Mouse (Mus musculus) MEL (cell line): ENCODE measurements at regions not wholly inside any gene's neighbourhood (a gene's known extent, or its start where the extent isn't known, plus 50 kb on each side); places are given as distances from the start of the nearest gene placed in this dataset.

Experiments
- DNase-seq: peaks from one replicate; pipeline ENCODE4 v3.0.0; 2011; ENCODE audit warnings: low read depth, low spot score
- H3K27ac ChIP-seq: 2 replicates; pipeline ENCODE4 v1.5.1; 2012; ENCODE audit warnings: low read depth, mild to moderate bottlenecking, control low read depth, low read length, moderate library complexity; ENCODE audit not compliant: control insufficient read depth
- H3K27me3 ChIP-seq, 2 experiments: fragments of 150-350 bp in 1 of 2; sonication (generic) in 1 of 2; 2 replicates each; pipeline ENCODE4 v1.6.1; 2012; ENCODE audit warnings: low read length in 2 of 2, mild to moderate bottlenecking in 2 of 2, improper control_type of control experiment in 1 of 2, moderate library complexity in 1 of 2; ENCODE audit not compliant: insufficient read depth in 2 of 2, control insufficient read depth in 1 of 2
- H3K36me3 ChIP-seq, 2 experiments: 2 replicates each; pipeline ENCODE4 v1.6.1; 2012 to 2014; ENCODE audit warnings: low read length in 2 of 2, improper control_type of control experiment in 1 of 2, inconsistent platforms in 1 of 2, mild to moderate bottlenecking in 1 of 2; ENCODE audit not compliant: insufficient read depth in 2 of 2, control insufficient read depth in 1 of 2
- H3K4me1 ChIP-seq, 2 experiments: fragments of 150-350 bp in 1 of 2; sonication (generic) in 1 of 2; 2 replicates each; pipeline ENCODE4 v1.6.1; 2012; ENCODE audit warnings: low read length in 2 of 2, improper control_type of control experiment in 1 of 2, mild to moderate bottlenecking in 1 of 2; ENCODE audit not compliant: insufficient read depth in 2 of 2, control insufficient read depth in 1 of 2
- H3K4me3 ChIP-seq, 2 experiments: fragments of 150-350 bp in 1 of 2; sonication (generic) in 1 of 2; 2 replicates each; pipeline ENCODE4 v1.5.1; 2012; ENCODE audit warnings: low read depth in 2 of 2, low read length in 2 of 2, mild to moderate bottlenecking in 2 of 2, moderate library complexity in 2 of 2, control low read depth in 1 of 2, improper control_type of control experiment in 1 of 2; ENCODE audit not compliant: control insufficient read depth in 1 of 2, insufficient read depth in 1 of 2
- H3K79me2 ChIP-seq: 2 replicates; pipeline ENCODE4 v1.6.1; 2012; ENCODE audit warnings: mild to moderate bottlenecking, low read length, moderate library complexity; ENCODE audit not compliant: control insufficient read depth, poor library complexity, insufficient read depth
- H3K9ac ChIP-seq: 2 replicates; pipeline ENCODE4 v1.6.1; 2012; ENCODE audit warnings: low read depth, mild to moderate bottlenecking, control low read depth, low read length, moderate library complexity; ENCODE audit not compliant: control insufficient read depth, poor library complexity, severe bottlenecking
- H3K9me3 ChIP-seq: fragments of 150-350 bp; sonication (generic); replicated peaks from 2 replicates; pipeline ENCODE4 v1.6.1; 2012; ENCODE audit warnings: mild to moderate bottlenecking, low read length, improper control_type of control experiment, moderate library complexity; ENCODE audit not compliant: insufficient read depth
- CHD1 ChIP-seq: IDR thresholded peaks from 2 replicates; pipeline ENCODE4 v1.6.1; 2012; ENCODE audit warnings: low read depth, mild to moderate bottlenecking, inconsistent platforms, low read length, improper control_type of control experiment
- CHD2 ChIP-seq: IDR thresholded peaks from 2 replicates; pipeline ENCODE4 v1.6.1; 2011; ENCODE audit warnings: low read length, improper control_type of control experiment
- CTCF ChIP-seq, 3 experiments: IDR thresholded peaks in 2 of 3; conservative IDR thresholded peaks in 1 of 3; 2 replicates each; pipeline ENCODE4 v1.5.1; 2011 to 2012; ENCODE audit warnings: low read length in 3 of 3, low read depth in 2 of 3, mild to moderate bottlenecking in 2 of 3, improper control_type of control experiment in 1 of 3, inconsistent platforms in 1 of 3, mixed read lengths in 1 of 3, moderate library complexity in 1 of 3; ENCODE audit not compliant: control insufficient read depth in 1 of 3, insufficient read depth in 1 of 3, poor library complexity in 1 of 3, severe bottlenecking in 1 of 3
- ELF1 ChIP-seq: IDR thresholded peaks from 2 replicates; pipeline ENCODE4 v1.6.1; 2014; ENCODE audit warnings: low read depth, mild to moderate bottlenecking, inconsistent platforms, low read length, improper control_type of control experiment, moderate library complexity
- EP300 ChIP-seq, 2 experiments: IDR thresholded peaks; 2 replicates each; pipeline ENCODE4 v1.6.1; 2011; ENCODE audit warnings: improper control_type of control experiment in 2 of 2, low read length in 2 of 2, low read depth in 1 of 2, mild to moderate bottlenecking in 1 of 2
- ETS1 ChIP-seq: IDR thresholded peaks from 2 replicates; pipeline ENCODE4 v1.6.1; 2012; ENCODE audit warnings: low read depth, mild to moderate bottlenecking, inconsistent platforms, low read length, improper control_type of control experiment, moderate library complexity
- GATA1 ChIP-seq: IDR thresholded peaks from 2 replicates; pipeline ENCODE4 v1.6.1; 2011; ENCODE audit warnings: low read depth, low read length, improper control_type of control experiment
- JUND ChIP-seq: IDR thresholded peaks from 2 replicates; pipeline ENCODE4 v1.6.1; 2011; ENCODE audit warnings: low read depth, mild to moderate bottlenecking, improper control_type of control experiment, low read length
- KAT2A ChIP-seq: conservative IDR thresholded peaks from 2 replicates; pipeline ENCODE4 v1.6.1; 2012; ENCODE audit warnings: low read depth, low read length, improper control_type of control experiment, inconsistent platforms
- MAFK ChIP-seq: IDR thresholded peaks from 2 replicates; pipeline ENCODE4 v1.6.1; 2011; ENCODE audit warnings: low read depth, mild to moderate bottlenecking, low read length, improper control_type of control experiment, borderline replicate concordance
- MAZ ChIP-seq: IDR thresholded peaks from 2 replicates; pipeline ENCODE4 v1.6.1; 2012; ENCODE audit warnings: low read depth, mild to moderate bottlenecking, inconsistent platforms, low read length, improper control_type of control experiment
- MEF2A ChIP-seq: IDR thresholded peaks from 2 replicates; pipeline ENCODE4 v1.6.1; 2014; ENCODE audit warnings: low read depth, mild to moderate bottlenecking, inconsistent platforms, low read length, improper control_type of control experiment; ENCODE audit not compliant: poor library complexity, insufficient replicate concordance, severe bottlenecking; ENCODE audit errors: extremely low read depth
- MXI1 ChIP-seq: IDR thresholded peaks from 2 replicates; pipeline ENCODE4 v1.6.1; 2011; ENCODE audit warnings: mild to moderate bottlenecking, low read depth, low read length, improper control_type of control experiment
- MYB ChIP-seq: IDR thresholded peaks from 2 replicates; pipeline ENCODE4 v1.6.1; 2011; ENCODE audit warnings: mild to moderate bottlenecking, low read depth, low read length, improper control_type of control experiment
- MYC ChIP-seq: IDR thresholded peaks from 2 replicates; pipeline ENCODE4 v1.6.1; 2011; ENCODE audit warnings: low read depth, mild to moderate bottlenecking, low read length, improper control_type of control experiment, moderate library complexity
- NELFE ChIP-seq: IDR thresholded peaks from 2 replicates; pipeline ENCODE4 v1.6.1; 2011; ENCODE audit warnings: low read depth, low read length, improper control_type of control experiment
- NRF1 ChIP-seq: IDR thresholded peaks from 2 replicates; pipeline ENCODE4 v1.6.1; 2014; ENCODE audit warnings: low read depth, mild to moderate bottlenecking, inconsistent platforms, low read length, improper control_type of control experiment, moderate library complexity; ENCODE audit not compliant: poor library complexity, insufficient read depth, severe bottlenecking
- POLR2A ChIP-seq, 2 experiments: IDR thresholded peaks; 2 replicates each; pipeline ENCODE4 v1.6.1; 2011 to 2012; ENCODE audit warnings: low read length in 2 of 2, mild to moderate bottlenecking in 2 of 2, control low read depth in 1 of 2, improper control_type of control experiment in 1 of 2, low read depth in 1 of 2, moderate library complexity in 1 of 2; ENCODE audit not compliant: control insufficient read depth in 1 of 2, insufficient read depth in 1 of 2, poor library complexity in 1 of 2
- POLR2AphosphoS2 ChIP-seq: IDR thresholded peaks from 2 replicates; pipeline ENCODE4 v1.6.1; 2011; ENCODE audit warnings: low read length, improper control_type of control experiment
- POLR2AphosphoS5 ChIP-seq: IDR thresholded peaks from 2 replicates; pipeline ENCODE4 v1.6.1; 2012; ENCODE audit warnings: low read depth, borderline replicate concordance, mild to moderate bottlenecking, inconsistent platforms, low read length, moderate library complexity, mixed read lengths
- RAD21 ChIP-seq: IDR thresholded peaks from 2 replicates; pipeline ENCODE4 v1.6.1; 2011; ENCODE audit warnings: mild to moderate bottlenecking, low read depth, low read length, improper control_type of control experiment
- SIN3A ChIP-seq: IDR thresholded peaks from 2 replicates; pipeline ENCODE4 v1.6.1; 2012; ENCODE audit warnings: low read length, improper control_type of control experiment, inconsistent platforms
- SMC3 ChIP-seq: IDR thresholded peaks from 2 replicates; pipeline ENCODE4 v1.6.1; 2011; ENCODE audit warnings: low read depth, low read length, improper control_type of control experiment
- TBP ChIP-seq: IDR thresholded peaks from 2 replicates; pipeline ENCODE4 v1.8.0; 2011; ENCODE audit warnings: low read depth, low read length, improper control_type of control experiment
- USF2 ChIP-seq, 2 experiments: IDR thresholded peaks; 2 replicates each; pipeline ENCODE4 v1.6.1; 2011 to 2012; ENCODE audit warnings: improper control_type of control experiment in 2 of 2, low read length in 2 of 2, borderline replicate concordance in 1 of 2, inconsistent platforms in 1 of 2, low read depth in 1 of 2, mild to moderate bottlenecking in 1 of 2; ENCODE audit not compliant: insufficient read depth in 1 of 2
- ZC3H11A ChIP-seq: IDR thresholded peaks from 2 replicates; pipeline ENCODE4 v1.6.1; 2012; ENCODE audit warnings: low read depth, mild to moderate bottlenecking, inconsistent platforms, low read length, improper control_type of control experiment
- ZKSCAN1 ChIP-seq: IDR thresholded peaks from 2 replicates; pipeline ENCODE4 v1.6.1; 2012; ENCODE audit warnings: low read depth, mild to moderate bottlenecking, inconsistent platforms, low read length, improper control_type of control experiment, moderate library complexity

DNA sequence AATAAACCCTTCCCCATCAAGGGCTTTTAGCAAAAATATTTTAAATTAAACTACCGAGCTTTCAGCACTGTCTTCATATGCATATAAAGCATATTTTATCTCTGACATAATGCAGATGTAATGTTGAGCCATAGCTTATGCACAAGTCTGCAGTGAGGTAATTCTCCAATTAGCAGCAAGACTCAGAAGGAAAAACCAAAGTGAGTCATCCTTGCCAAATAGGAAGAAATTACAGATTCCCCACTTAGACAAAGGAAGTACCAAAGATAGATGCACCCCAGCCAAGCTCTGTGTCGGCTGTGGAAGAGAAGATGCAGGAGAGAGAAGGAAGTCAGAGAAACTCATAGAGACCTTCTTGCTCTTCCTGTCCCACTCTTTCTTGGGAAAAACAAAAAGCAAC is 161.4 kb upstream of the Gm11042 start:
- Histone ChIP-seq H3K4me3 (no peak overlapping the region), H3K27me3 (no peaks in the 10 kb centered on the region), H3K36me3 (no peaks in the 10 kb centered on the region), H3K9ac (no peak overlapping the region), H3K27ac (no peak overlapping the region), H3K4me1 (no peaks in the 10 kb centered on the region), H3K9me3 (no peaks in the 10 kb centered on the region), H3K79me2 (no peaks in the 10 kb centered on the region)
- TF ChIP-seq TBP (no peak), CHD1 (no peak), SMC3 (no peak), KAT2A (no peak), SIN3A (no peak)
- no peak for DNase-seq

GRCm38 (mm10) chr12:74474741-74475140 is 158.5 kb upstream of the Gm11042 start:
- H3K27me3 ChIP-seq, result no peaks in the 10 kb centered on the region
- TF ChIP-seq USF2 (IDR thresholded peaks at IDR 0.05; ENCODE audit: borderline replicate concordance in 1 of 2, insufficient read depth in 1 of 2, low read depth in 1 of 2, low read length in 2 of 2) (no peak), CHD2 (no peak), SMC3 (no peak), ZC3H11A (no peak), POLR2A (IDR thresholded peaks at IDR 0.05; ENCODE audit: control insufficient read depth in 1 of 2, insufficient read depth in 1 of 2, low read depth in 1 of 2, low read length in 2 of 2, poor library complexity in 1 of 2) (no peak), MAZ (no peak), ELF1 (no peak), MEF2A (no peak), SIN3A (no peak), ETS1 (no peak), CTCF (IDR thresholded peaks at IDR 0.05 in 2 of 3, conservative IDR thresholded peaks at IDR 0.05 in 1 of 3; ENCODE audit: control insufficient read depth in 1 of 3, insufficient read depth in 1 of 3, low read depth in 2 of 3, low read length in 3 of 3, poor library complexity in 1 of 3, severe bottlenecking in 1 of 3) (no peak), MAFK (no peak), KAT2A (no peak), POLR2AphosphoS2 (no peak)
- H3K36me3 ChIP-seq, result no peaks in the 10 kb centered on the region
- no peaks in the 10 kb centered on the region for H3K79me2 ChIP-seq
- H3K9me3 ChIP-seq, result no peaks in the 10 kb centered on the region
- no peak overlapping the region for H3K9ac ChIP-seq
- no peak overlapping the region for H3K27ac ChIP-seq
- no peak overlapping the region for H3K4me3 ChIP-seq
- no peak for DNase-seq
- H3K4me1 ChIP-seq, result no peaks in the 10 kb centered on the region

- H3K27me3 ChIP-seq, result no peaks in the 10 kb centered on the region
- no peak for DNase-seq
- H3K9ac ChIP-seq, result no peak overlapping the region
- no peaks in the 10 kb centered on the region for H3K4me1 ChIP-seq
- no peak for TF ChIP-seq MYB
- TF ChIP-seq CTCF (IDR thresholded peaks at IDR 0.05 in 2 of 3, conservative IDR thresholded peaks at IDR 0.05 in 1 of 3; ENCODE audit: control insufficient read depth in 1 of 3, insufficient read depth in 1 of 3, low read depth in 2 of 3, low read length in 3 of 3, poor library complexity in 1 of 3, severe bottlenecking in 1 of 3), result no peak
- TF ChIP-seq MYC, result no peak
- TF ChIP-seq POLR2AphosphoS5, result no peak
- no peak for TF ChIP-seq KAT2A
- no peak for TF ChIP-seq NRF1
- no peak for TF ChIP-seq SMC3
- no peak for TF ChIP-seq EP300 (IDR thresholded peaks at IDR 0.05; ENCODE audit: low read depth in 1 of 2, low read length in 2 of 2)
- TF ChIP-seq TBP, result no peak
- no peak for TF ChIP-seq ZKSCAN1
- no peak for TF ChIP-seq JUND
- no peak for TF ChIP-seq GATA1
- no peak for TF ChIP-seq NELFE
- no peak for TF ChIP-seq RAD21
- no peak for TF ChIP-seq MAFK
- no peak for TF ChIP-seq MXI1
- H3K79me2 ChIP-seq, result no peaks in the 10 kb centered on the region
- H3K4me3 ChIP-seq, result no peak overlapping the region
- no peaks in the 10 kb centered on the region for H3K36me3 ChIP-seq
- no peak overlapping the region for H3K27ac ChIP-seq
- no peaks in the 10 kb centered on the region for H3K9me3 ChIP-seq
Observed at GRCm38 (mm10) chr12:74458521-74458920, 142.3 kb upstream of the Gm11042 start.
